Mouse (Mus musculus): ENCODE measurements around the gene Etv6.

DNA sequence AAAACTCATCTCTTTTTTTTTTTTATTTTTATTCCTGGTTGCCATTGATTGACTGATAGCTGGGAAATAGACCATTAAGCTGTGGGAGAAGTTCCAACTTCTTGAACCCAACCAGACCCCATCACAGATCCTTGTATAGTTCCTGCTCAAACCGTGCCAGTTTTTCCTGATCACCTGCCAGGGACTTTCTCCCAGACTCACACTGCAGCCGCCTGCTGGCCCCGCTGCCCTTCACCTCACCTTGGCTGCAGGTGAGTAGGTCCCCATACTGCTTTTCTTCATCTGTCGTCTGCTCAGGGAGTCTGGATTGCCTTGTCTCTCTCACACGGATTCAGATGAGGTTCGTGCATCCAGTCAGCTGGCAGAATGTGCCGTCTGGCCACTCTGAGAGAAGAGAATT is 18.1 kb downstream of the Etv6 start:
- TF ChIP-seq CTCF (IDR thresholded peaks at IDR 0.05; ENCODE audit: low read depth) (no peak), EP300 (optimal IDR thresholded peaks at IDR 0.05) (no peak)
